Mouse (Mus musculus) adrenal gland, postnatal 25 days (tissue): Measurements from ENCODE around the gene Vmn2r116. TPM values are rescaled to one million over a fixed set of nuclear protein-coding genes. Genes with fewer than 3 reads are reported as not detected.
"Not testable (repeated sequence)": the region's sequence is repeated elsewhere in the genome, so short reads cannot be mapped to it uniquely, and the experiment has no call there.

Experiments
- DNase-seq: peaks from one replicate; pipeline ENCODE4 v3.0.0; 2021; ENCODE audit warnings: mixed read lengths
- long read RNA-seq: library from polyadenylated mRNA; stranded (forward); transcript quantifications from one replicate; pipeline ENCODE4 v2.0.0, GENCODE M21; 2021
- total RNA-seq: library from RNA; stranded (reverse); gene quantifications from 2 replicates; pipeline ENCODE4 v1.2.3, GENCODE M21; 2021

Vmn2r116 gene
- not detected in 2 replicates for total RNA-seq
- long read RNA-seq = 0 reads

- not testable (repeated sequence) for DNase-seq
Observed at GRCm38 (mm10) chr17:23384304-23384703, at the start of gene Vmn2r116. TSS of gene Vmn2r116 (plus strand) at chr17:23384604.

GRCm38 (mm10) chr17:23343441-23343840 is 41.0 kb upstream of the Vmn2r116 start, which contains the start of gene Vmn2r115:
TSS of gene Vmn2r115 (plus strand) at chr17:23343741.
- DNase-seq = not testable (repeated sequence)

GRCm38 (mm10) chr17:23351644-23352043 is 32.8 kb upstream of the Vmn2r116 start:
- no peak for DNase-seq

- no peak for DNase-seq
Observed at GRCm38 (mm10) chr17:23433150-23433679, 48.8 kb downstream of the Vmn2r116 start.

Other genes with a start within 250 kb of the Vmn2r116 start
- gene Zfp40, start 191.4 kb upstream of the Vmn2r116 start, total RNA-seq = 14.0 and 16.0 TPM in 2 replicates
- not detected in 2 replicates for gene Vmn2r114, start 72.1 kb upstream of the Vmn2r116 start, total RNA-seq
- gene Vmn2r115, start 40.9 kb upstream of the Vmn2r116 start, total RNA-seq = not detected in 2 replicates
- gene Vmn2r117, start 95.1 kb downstream of the Vmn2r116 start, total RNA-seq = not detected in 2 replicates
- gene Zfp213, start 179.6 kb downstream of the Vmn2r116 start, total RNA-seq = 12.0 and 12.8 TPM in 2 replicates
- gene Zfp13, start 214.9 kb downstream of the Vmn2r116 start, total RNA-seq = 11.1 and 12.8 TPM in 2 replicates
- gene Zscan10, start 216.3 kb downstream of the Vmn2r116 start, total RNA-seq = not detected in 2 replicates